Mouse (Mus musculus) midbrain, postnatal 0 days (tissue): Measurements from ENCODE around the gene Lypd1. TPM values are rescaled to one million over a fixed set of nuclear protein-coding genes. Genes with fewer than 3 reads are reported as not detected.

Experiments
- ATAC-seq: fragments of 200-750 bp; cut with Nextera tagmentation; 2 replicates; pipeline ENCODE4 v1.8.0; 2017; ENCODE audit warnings: moderate number of reproducible peaks, mild to moderate bottlenecking, moderate TSS enrichment, moderate library complexity; ENCODE audit not compliant: low FRiP score
- DNase-seq: peaks from one replicate; pipeline ENCODE4 v3.0.0-alpha.2; 2015; ENCODE audit warnings: low spot score
- H3K27ac ChIP-seq: fragments of 300-500 bp; sonication (generic); 2 replicates; pipeline ENCODE4 v1.5.1; 2014; ENCODE audit warnings: low read depth, mild to moderate bottlenecking, low read length, mixed read lengths
- H3K27me3 ChIP-seq: fragments of 300-500 bp; sonication (generic); 2 replicates; pipeline ENCODE4 v1.6.1; 2014; ENCODE audit warnings: low read length, control low read depth, mixed read lengths; ENCODE audit not compliant: insufficient read depth
- H3K36me3 ChIP-seq: fragments of 300-500 bp; sonication (generic); 2 replicates; pipeline ENCODE4 v1.6.1; 2014; ENCODE audit warnings: low read length, control low read depth, mixed read lengths; ENCODE audit not compliant: insufficient read depth
- H3K4me1 ChIP-seq: fragments of 300-500 bp; sonication (generic); 2 replicates; pipeline ENCODE4 v1.6.1; 2014; ENCODE audit warnings: mild to moderate bottlenecking, control low read depth, antibody characterized with exemption, low read length, mixed read lengths; ENCODE audit not compliant: insufficient read depth
- H3K4me2 ChIP-seq: fragments of 300-500 bp; sonication (generic); 2 replicates; pipeline ENCODE4 v1.6.1; 2014; ENCODE audit warnings: low read depth, mild to moderate bottlenecking, low read length, mixed read lengths; ENCODE audit not compliant: poor library complexity, severe bottlenecking
- H3K4me3 ChIP-seq: fragments of 300-500 bp; sonication (generic); 2 replicates; pipeline ENCODE4 v1.5.1; 2014; ENCODE audit warnings: low read depth, mild to moderate bottlenecking, low read length, moderate library complexity
- H3K9ac ChIP-seq: fragments of 300-500 bp; sonication (generic); replicated peaks from 2 replicates; pipeline ENCODE4 v1.6.1; 2014; ENCODE audit warnings: mild to moderate bottlenecking, low read length, moderate library complexity, mixed read lengths; ENCODE audit not compliant: poor library complexity, severe bottlenecking
- H3K9me3 ChIP-seq: fragments of 300-500 bp; sonication (generic); 2 replicates; pipeline ENCODE4 v1.6.1; 2016; ENCODE audit warnings: low read length, control low read depth
- CTCF ChIP-seq: IDR thresholded peaks from 2 replicates; pipeline ENCODE4 v1.5.1; 2016; ENCODE audit warnings: antibody characterized with exemption, mild to moderate bottlenecking
- WGBS: fragments of 180-500 bp; shearing (Covaris S2); extraction: QIAGEN DNeasy Blood & Tissue Kit; methylation state at CpG from one replicate; pipeline ENCODE4 v1.1.7; 2014; 5-methylcytosine and 5-hydroxymethylcytosine counted together
- polyA plus RNA-seq: library from polyadenylated mRNA; unstranded; fragments of >200 nt; fragmentation: Nextera tagmentation; extraction: Ambion mirVana; gene quantifications from 2 replicates; pipeline ENCODE4 v1.2.1, GENCODE M21; 2015
- total RNA-seq: library from RNA; depleted of rRNA; stranded (reverse); fragments of >200 nt; gene quantifications from 2 replicates; pipeline ENCODE4 v1.2.3, GENCODE M21; 2014

The Lypd1 gene
- total and polyA plus RNA-seq, 2 experiments from 2014 or later = 92.8 to 116 TPM

- no peaks in the 10 kb centered on the region for H3K27me3 ChIP-seq
- H3K9ac ChIP-seq = no peak overlapping the region
- ATAC-seq (no peak), DNase-seq (no peak)
- TF ChIP-seq CTCF = no peak
- H3K9me3 ChIP-seq = no peaks in the 10 kb centered on the region
- no peaks in the 10 kb centered on the region for H3K4me1 ChIP-seq
- H3K36me3 ChIP-seq = no peaks in the 10 kb centered on the region
- 31% methylated on average over 9 of the region's 9 CpGs for WGBS
- no peak overlapping the region for H3K4me3 ChIP-seq
- H3K4me2 ChIP-seq = no peak overlapping the region
- H3K27ac ChIP-seq = no peak overlapping the region
Observed at GRCm38 (mm10) chr1:125893158-125893557, 19.7 kb downstream of the Lypd1 start.

GRCm38 (mm10) chr1:125870056-125870455, 42.8 kb downstream of the Lypd1 start:
- Histone ChIP-seq H3K9me3 (no peaks in the 10 kb centered on the region), H3K27me3 (no peaks in the 10 kb centered on the region), H3K9ac (no peak overlapping the region), H3K4me1 (no peaks in the 10 kb centered on the region), H3K27ac (no peak overlapping the region), H3K4me3 (no peak overlapping the region), H3K4me2 (no peak overlapping the region), H3K36me3 (no peaks in the 10 kb centered on the region)
- 27% methylated on average over 7 of the region's 7 CpGs for WGBS
- TF ChIP-seq CTCF = no peak
- DNase-seq (no peak), ATAC-seq (no peak)

GRCm38 (mm10) chr1:125858631-125859030, 54.3 kb downstream of the Lypd1 start:
- no peaks in the 10 kb centered on the region for H3K36me3 ChIP-seq
- no peak overlapping the region for H3K9ac ChIP-seq
- no peaks in the 10 kb centered on the region for H3K9me3 ChIP-seq
- no peaks in the 10 kb centered on the region for H3K4me1 ChIP-seq
- ATAC-seq (no peak), DNase-seq (no peak)
- H3K4me2 ChIP-seq = no peak overlapping the region
- no peak overlapping the region for H3K27ac ChIP-seq
- no peaks in the 10 kb centered on the region for H3K27me3 ChIP-seq
- H3K4me3 ChIP-seq = no peak overlapping the region
- no peak for TF ChIP-seq CTCF
- WGBS = 72% methylated on average over 5 of the region's 5 CpGs

- DNase-seq (no peak), ATAC-seq (no peak)
- Histone ChIP-seq H3K27ac (no peak overlapping the region), H3K36me3 (no peaks in the 10 kb centered on the region), H3K9me3 (0 out of 2 replicates have a peak, but pooled peaks cover 3% of the 10 kb centered on the region), H3K4me3 (no peak overlapping the region), H3K4me1 (no peaks in the 10 kb centered on the region), H3K9ac (no peak overlapping the region), H3K27me3 (no peaks in the 10 kb centered on the region), H3K4me2 (no peak overlapping the region)
- WGBS = 2% methylated on average over 5 of the region's 5 CpGs
- TF ChIP-seq CTCF = no peak
Observed at GRCm38 (mm10) chr1:125854646-125855045, 58.3 kb downstream of the Lypd1 start.

GRCm38 (mm10) chr1:125839746-125840392, 73.0 kb downstream of the Lypd1 start:
- H3K27ac ChIP-seq = no peak overlapping the region
- peak; percentile 58; the same call in 1 of the 2 replicates for ATAC-seq
- no peak overlapping the region for H3K9ac ChIP-seq
- H3K36me3 ChIP-seq = no peaks in the 10 kb centered on the region
- H3K4me2 ChIP-seq = no peak overlapping the region
- H3K4me3 ChIP-seq = no peak overlapping the region
- H3K4me1 ChIP-seq = no peaks in the 10 kb centered on the region
- WGBS = 45% methylated on average over 13 of the region's 13 CpGs
- DNase-seq = peak; percentile 60
- H3K27me3 ChIP-seq = no peaks in the 10 kb centered on the region
- no peaks in the 10 kb centered on the region for H3K9me3 ChIP-seq
- TF ChIP-seq CTCF = no peak

GRCm38 (mm10) chr1:125837507-125837906, 75.4 kb downstream of the Lypd1 start:
- Histone ChIP-seq H3K9me3 (no peaks in the 10 kb centered on the region), H3K27me3 (no peaks in the 10 kb centered on the region), H3K27ac (no peak overlapping the region), H3K9ac (no peak overlapping the region), H3K4me2 (no peak overlapping the region), H3K4me3 (no peak overlapping the region), H3K4me1 (no peaks in the 10 kb centered on the region), H3K36me3 (no peaks in the 10 kb centered on the region)
- WGBS = 61% methylated on average over 1 of the region's 1 CpGs
- TF ChIP-seq CTCF = no peak
- ATAC-seq = no peak
- no peak for DNase-seq
